21 mouse cellular contexts compared by ENCODE assay signal in genomic region chr15:13350321-13350720, GRCm38 (mm10).
"Had no signal": no experiment of that assay in that cellular context is flagged by ENCODE, and none has a peak within 500 bp of the region (broad histone marks: within the 10 kb centered on the region; RNA-seq: fewer than 3 reads in every experiment).

No protein-coding gene starts in this region.

- H3K9ac ChIP-seq: heart, embryonic 13.5 days; heart, embryonic 15.5 days; hindbrain, embryonic 13.5 days; hindbrain, embryonic 15.5 days; limb, embryonic 13.5 days; limb, embryonic 15.5 days; liver, embryonic 12.5 days had no signal

- ATAC-seq: hindbrain, postnatal 0 days; intestine, embryonic 16.5 days; liver, embryonic 12.5 days had no signal

- H3K4me1 ChIP-seq: heart, embryonic 10.5 days; heart, embryonic 13.5 days; heart, embryonic 15.5 days; hindbrain, embryonic 13.5 days; hindbrain, embryonic 15.5 days; limb, embryonic 13.5 days; limb, embryonic 15.5 days; liver, embryonic 12.5 days had no signal

- H3K4me2 ChIP-seq: heart, embryonic 13.5 days; heart, embryonic 15.5 days; hindbrain, embryonic 13.5 days; hindbrain, embryonic 15.5 days; limb, embryonic 13.5 days; limb, embryonic 15.5 days; liver, embryonic 12.5 days had no signal

- H3K27ac ChIP-seq: gastrocnemius, adult 2 months; heart, embryonic 10.5 days; heart, embryonic 13.5 days; heart, embryonic 15.5 days; hindbrain, embryonic 13.5 days; hindbrain, embryonic 15.5 days; hindbrain, postnatal 0 days; limb, embryonic 13.5 days; limb, embryonic 15.5 days; liver, embryonic 12.5 days had no signal

- DNase-seq: gastrocnemius, adult 2 months; gastrocnemius, postnatal 10 days; gastrocnemius, postnatal 25 days; heart, adult 18-20 months; heart, postnatal 14 days; heart, postnatal 36 days; kidney, adult 11 months; kidney, postnatal 36 days; layer of hippocampus, adult 9-11 months; layer of hippocampus, postnatal 36 days; left cerebral cortex, postnatal 4 days had no signal

- H3K4me3 ChIP-seq: gastrocnemius, adult 2 months; heart, embryonic 10.5 days; heart, embryonic 13.5 days; heart, embryonic 15.5 days; hindbrain, embryonic 13.5 days; hindbrain, embryonic 15.5 days; limb, embryonic 13.5 days; limb, embryonic 15.5 days; liver, embryonic 12.5 days had no signal

- H3K9me3 ChIP-seq: heart, embryonic 10.5 days; heart, embryonic 13.5 days; heart, embryonic 15.5 days; hindbrain, embryonic 13.5 days; hindbrain, embryonic 15.5 days; limb, embryonic 13.5 days; limb, embryonic 15.5 days; liver, embryonic 12.5 days had no signal

- H3K27me3 ChIP-seq: heart, embryonic 13.5 days; heart, embryonic 15.5 days; hindbrain, embryonic 13.5 days; hindbrain, embryonic 15.5 days; limb, embryonic 13.5 days; limb, embryonic 15.5 days; liver, embryonic 12.5 days had no signal

- H3K36me3 ChIP-seq: heart, embryonic 10.5 days; heart, embryonic 13.5 days; heart, embryonic 15.5 days; hindbrain, embryonic 13.5 days; hindbrain, embryonic 15.5 days; limb, embryonic 13.5 days; limb, embryonic 15.5 days; liver, embryonic 12.5 days had no signal
